Mouse (Mus musculus) lung, adult 2 months (tissue): ENCODE measurements around the gene Sh2b1.

Source experiments
- CTCF ChIP-seq: fragments of 200-500 bp; IDR thresholded peaks from 2 replicates; pipeline ENCODE4 v1.5.1; 2011; ENCODE audit warnings: mild to moderate bottlenecking, low read length, control low read depth; ENCODE audit not compliant: insufficient read depth
- POLR2A ChIP-seq: fragments of 200-500 bp; IDR thresholded peaks from 2 replicates; pipeline ENCODE4 v1.6.1; 2011; ENCODE audit warnings: low read depth, mild to moderate bottlenecking, control low read depth, low read length, borderline replicate concordance; ENCODE audit errors: extremely low read depth

DNA sequence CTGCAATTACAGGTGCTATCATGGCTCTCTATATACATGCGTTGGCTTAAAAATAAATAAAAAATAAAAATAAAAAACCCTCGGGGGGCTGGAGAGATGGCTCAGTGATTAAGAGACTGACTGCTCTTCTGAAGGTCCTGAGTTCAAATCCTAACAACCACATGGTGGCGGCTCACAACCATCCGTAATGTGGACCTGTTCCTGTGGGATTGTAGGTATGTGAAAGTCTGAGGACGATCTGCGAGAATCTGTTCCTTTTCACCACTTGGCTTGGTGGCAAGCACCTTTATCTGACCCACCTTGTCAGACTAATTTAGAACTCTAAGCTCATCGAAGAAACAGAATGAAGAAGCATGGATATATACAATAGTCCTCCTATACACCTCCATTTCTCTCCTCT, 24.2 kb upstream of the Sh2b1 start:
- TF ChIP-seq POLR2A (no peak), CTCF (no peak)
